Mouse (Mus musculus) brain, embryonic 14.5 days (tissue): Measurements from ENCODE around the gene Sos2.

Source experiments
- CTCF ChIP-seq: fragments of 200-500 bp; IDR thresholded peaks from 2 replicates; pipeline ENCODE4 v1.5.1; 2012; ENCODE audit warnings: inconsistent platforms, mild to moderate bottlenecking, moderate library complexity, borderline replicate concordance; ENCODE audit not compliant: insufficient read depth, insufficient read length; ENCODE audit errors: extremely low read depth
- POLR2A ChIP-seq: fragments of 200-500 bp; IDR thresholded peaks from 2 replicates; pipeline ENCODE4 v1.6.1; 2012; ENCODE audit warnings: mild to moderate bottlenecking, inconsistent platforms, borderline replicate concordance; ENCODE audit not compliant: poor library complexity, insufficient read depth, insufficient read length, severe bottlenecking; ENCODE audit errors: extremely low read depth

- TF ChIP-seq CTCF: no peak
- TF ChIP-seq POLR2A: no peak
Measured at GRCm38 (mm10) chr12:69579623-69580022, 102.0 kb downstream of the Sos2 start.
